Mouse (Mus musculus): Measurements from ENCODE around the gene Meaf6. TPM values are rescaled to one million over a fixed set of nuclear protein-coding genes. Genes with fewer than 3 reads are reported as not detected.

Meaf6 gene
- 78.8 and 86.9 TPM in 2 replicates for polyA plus RNA-seq (2016; fragmentation: Nextera tagmentation; extraction: Ambion mirVana)

DNA sequence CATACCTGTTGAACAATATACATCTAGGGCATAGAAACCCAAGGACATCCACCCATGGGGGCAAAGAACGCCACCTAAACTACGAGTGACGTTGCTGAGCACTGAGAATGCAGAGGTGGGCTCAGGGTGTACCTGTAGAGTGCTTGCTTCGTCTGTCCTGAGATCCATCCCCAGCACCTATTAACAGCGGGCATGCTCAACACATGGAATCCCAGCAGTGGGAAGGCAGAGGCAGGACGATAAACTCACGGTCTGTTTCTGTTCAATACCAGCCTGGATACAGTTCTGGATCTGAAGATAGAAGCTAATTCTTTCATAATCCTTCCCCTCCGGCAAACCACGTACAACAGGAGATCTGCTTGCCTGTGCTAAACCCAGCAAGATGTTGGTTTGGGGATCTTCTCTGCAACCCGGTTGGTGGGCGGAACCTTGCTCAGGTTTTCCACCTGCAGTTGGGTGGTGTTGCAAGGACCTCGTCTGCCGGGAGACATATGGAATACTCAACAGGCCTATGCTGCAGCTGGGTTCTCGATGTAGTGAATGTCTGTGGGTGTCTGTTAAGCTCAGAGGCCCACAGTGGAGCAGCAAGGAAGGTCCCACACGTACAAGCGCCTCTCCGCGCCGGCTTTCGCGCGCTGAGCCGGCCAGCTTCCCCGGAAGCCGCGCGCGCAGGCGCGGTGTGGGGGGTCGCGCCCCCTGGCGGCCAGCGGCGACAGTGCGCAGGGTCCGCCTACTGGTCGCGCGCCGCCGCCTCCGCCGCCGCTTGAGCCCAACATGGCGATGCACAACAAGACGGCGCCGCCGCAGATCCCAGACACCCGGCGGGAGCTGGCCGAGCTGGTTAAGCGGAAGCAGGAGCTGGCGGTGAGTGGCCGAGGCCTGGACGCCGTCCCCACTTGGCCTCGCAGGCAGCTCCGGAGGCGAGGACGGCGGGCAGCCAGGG is at the start of gene Meaf6:
Gene Meaf6 (plus strand): TSS at position 732 of the 943 bp plus-strand sequence.
- peak within 1 kb of the TSS; percentile 72 for H3K9ac ChIP-seq
- ATAC-seq (ENCODE audit: insufficient number of reproducible peaks, insufficient read depth, low FRiP score, low TSS enrichment), result peak; percentile 76
- H3K4me2 ChIP-seq (replicated peaks), result peak within 1 kb of the TSS; percentile 70
- H3K4me3 ChIP-seq, result peak within 1 kb of the TSS; percentile 67
- peak within 1 kb of the TSS; percentile 97 for H3K27ac ChIP-seq
- H3K4me1 ChIP-seq, result peaks cover 14% of the 10 kb centered on the region
- H3K27me3 ChIP-seq, result no peaks in the 10 kb centered on the region
- peaks cover 28% of the 10 kb centered on the region for H3K36me3 ChIP-seq
- WGBS, result 1% methylated on average over 61 of the region's 63 CpGs
- H3K9me3 ChIP-seq, result no peaks in the 10 kb centered on the region

DNA sequence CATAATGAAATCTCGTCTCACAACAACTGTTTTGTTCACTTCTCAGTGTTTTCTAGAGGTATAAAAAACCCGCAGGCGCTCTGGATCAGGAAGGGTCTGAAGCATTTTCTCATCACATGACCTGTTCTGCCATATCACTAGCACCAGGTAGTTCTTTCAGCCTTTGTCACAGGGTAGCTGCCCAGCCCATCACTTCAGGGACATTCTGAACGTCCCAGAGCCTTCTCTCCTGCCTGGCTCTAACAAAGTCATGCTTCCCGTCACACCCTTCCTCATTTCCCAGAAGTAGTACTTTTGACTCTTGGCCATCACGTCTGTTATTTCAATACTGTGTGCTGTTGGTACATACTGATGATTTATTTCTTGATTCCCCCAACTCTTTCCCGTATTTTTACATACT is 40.5 kb upstream of the Meaf6 start:
- 87% methylated on average over 7 of the region's 7 CpGs for WGBS
- H3K36me3 ChIP-seq, result peaks cover 88% of the 10 kb centered on the region
- H3K27ac ChIP-seq, result no peak overlapping the region
- no peak overlapping the region for H3K4me2 ChIP-seq (replicated peaks)
- H3K4me3 ChIP-seq, result no peak overlapping the region
- ATAC-seq (ENCODE audit: insufficient number of reproducible peaks, insufficient read depth, low FRiP score, low TSS enrichment), result no peak
- no peaks in the 10 kb centered on the region for H3K9me3 ChIP-seq
- H3K4me1 ChIP-seq, result no peaks in the 10 kb centered on the region
- H3K27me3 ChIP-seq, result no peaks in the 10 kb centered on the region
- H3K9ac ChIP-seq, result no peak overlapping the region

DNA sequence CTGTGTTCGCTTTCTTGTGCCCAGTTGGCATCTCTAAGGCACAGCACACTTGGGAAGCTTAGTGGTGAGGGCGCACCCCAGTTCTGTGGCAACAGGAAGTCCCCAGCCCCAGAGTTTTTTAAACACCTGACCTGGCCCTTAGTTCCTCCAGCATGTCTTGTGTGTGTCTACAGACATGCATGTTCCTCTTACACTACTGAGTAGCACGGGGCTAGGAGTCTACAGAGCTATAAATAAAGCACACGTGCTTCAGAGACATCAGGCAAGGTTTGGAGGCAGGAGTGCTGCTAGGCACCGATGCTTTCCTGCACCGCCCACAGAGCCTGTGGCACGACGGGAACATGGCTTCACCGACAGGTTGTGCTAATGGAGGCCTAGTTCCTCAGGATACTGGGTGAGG is 29.5 kb upstream of the Meaf6 start:
- Histone ChIP-seq H3K36me3 (peaks cover 46% of the 10 kb centered on the region), H3K4me3 (no peak overlapping the region), H3K4me2 (replicated peaks) (no peak overlapping the region), H3K27me3 (no peaks in the 10 kb centered on the region), H3K9ac (no peak overlapping the region), H3K9me3 (no peaks in the 10 kb centered on the region), H3K27ac (no peak overlapping the region), H3K4me1 (peaks cover 19% of the 10 kb centered on the region)
- ATAC-seq (ENCODE audit: insufficient number of reproducible peaks, insufficient read depth, low FRiP score, low TSS enrichment), result no peak
- 94% methylated on average over 9 of the region's 9 CpGs for WGBS

DNA sequence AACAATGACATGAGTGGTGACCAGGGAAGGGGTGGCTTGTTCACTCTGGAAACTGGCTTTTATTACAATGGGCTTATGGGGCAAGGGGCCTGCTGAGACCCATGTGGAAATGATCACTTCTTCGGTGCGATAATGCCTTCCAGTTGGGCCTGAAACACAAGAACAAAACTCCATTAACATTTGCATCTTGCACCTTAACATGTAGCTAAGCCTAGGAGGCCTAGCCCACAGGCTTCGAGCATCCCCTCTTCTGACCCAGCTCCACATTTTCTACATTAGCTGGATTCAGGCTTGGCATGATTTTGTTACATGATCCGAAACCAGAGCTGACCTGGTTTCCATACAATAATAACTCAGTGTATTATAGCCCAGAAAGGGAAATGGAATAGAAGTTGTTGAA is 28.5 kb upstream of the Meaf6 start:
- H3K4me1 ChIP-seq, result peaks cover 19% of the 10 kb centered on the region
- peaks cover 40% of the 10 kb centered on the region for H3K36me3 ChIP-seq
- H3K4me3 ChIP-seq, result no peak overlapping the region
- no peaks in the 10 kb centered on the region for H3K9me3 ChIP-seq
- WGBS, result 25% methylated on average over 4 of the region's 4 CpGs
- H3K27me3 ChIP-seq, result no peaks in the 10 kb centered on the region
- ATAC-seq (ENCODE audit: insufficient number of reproducible peaks, insufficient read depth, low FRiP score, low TSS enrichment), result no peak
- peak overlapping the region; percentile 66; the same call in 1 of the 2 replicates for H3K27ac ChIP-seq
- H3K4me2 ChIP-seq (replicated peaks), result no peak overlapping the region
- no peak overlapping the region for H3K9ac ChIP-seq

DNA sequence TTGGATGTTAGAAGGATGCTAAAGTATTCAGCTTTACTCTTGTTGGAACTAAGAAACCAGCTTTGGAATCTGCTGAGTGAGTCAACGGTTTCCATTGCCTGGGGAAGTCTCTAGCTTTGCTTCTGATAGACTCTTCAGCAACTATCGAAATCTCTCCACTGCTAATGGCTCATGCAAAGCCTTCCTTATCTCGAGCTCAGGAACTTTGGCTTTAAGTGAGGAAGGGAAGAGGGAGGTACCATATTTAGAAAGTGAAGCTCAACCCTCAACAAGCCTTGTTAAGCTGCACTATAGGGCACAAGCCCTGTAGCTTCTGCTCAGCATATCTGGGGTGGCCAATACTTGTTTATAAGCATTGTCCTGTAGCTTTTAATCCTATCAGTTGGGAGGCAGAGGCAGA is 27.7 kb upstream of the Meaf6 start:
- no peaks in the 10 kb centered on the region for H3K27me3 ChIP-seq
- peak overlapping the region; percentile 66 for H3K27ac ChIP-seq
- H3K9me3 ChIP-seq, result no peaks in the 10 kb centered on the region
- peaks cover 19% of the 10 kb centered on the region for H3K4me1 ChIP-seq
- ATAC-seq (ENCODE audit: insufficient number of reproducible peaks, insufficient read depth, low FRiP score, low TSS enrichment), result no peak
- H3K4me2 ChIP-seq (replicated peaks), result no peak overlapping the region
- H3K36me3 ChIP-seq, result peaks cover 34% of the 10 kb centered on the region
- WGBS, result 24% methylated on average over 3 of the region's 3 CpGs
- no peak overlapping the region for H3K4me3 ChIP-seq
- no peak overlapping the region for H3K9ac ChIP-seq

DNA sequence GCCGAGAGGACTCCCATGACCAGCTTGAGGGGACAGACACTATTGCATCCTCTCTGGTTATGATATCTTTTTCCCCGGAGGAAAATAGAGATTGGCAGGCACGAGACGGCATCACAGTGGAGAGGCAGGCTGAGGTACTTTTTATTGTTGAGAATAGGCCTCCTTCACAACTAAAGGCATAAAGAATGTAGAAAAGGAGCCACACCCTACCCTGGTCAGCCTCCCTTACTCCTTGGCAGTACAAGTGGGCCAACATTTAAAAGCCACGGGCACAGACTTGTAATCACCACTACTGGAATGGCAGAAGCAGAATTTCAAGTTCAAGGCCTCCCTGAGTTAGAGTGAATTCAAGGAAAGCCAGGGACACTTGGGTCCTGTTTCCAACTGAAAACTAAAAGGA is 26.9 kb upstream of the Meaf6 start:
- 46% methylated on average over 5 of the region's 5 CpGs for WGBS
- H3K4me1 ChIP-seq, result peaks cover 19% of the 10 kb centered on the region
- peaks cover 26% of the 10 kb centered on the region for H3K36me3 ChIP-seq
- no peaks in the 10 kb centered on the region for H3K27me3 ChIP-seq
- H3K4me2 ChIP-seq (replicated peaks), result no peak overlapping the region
- no peaks in the 10 kb centered on the region for H3K9me3 ChIP-seq
- H3K9ac ChIP-seq, result no peak overlapping the region
- no peak overlapping the region for H3K4me3 ChIP-seq
- ATAC-seq (ENCODE audit: insufficient number of reproducible peaks, insufficient read depth, low FRiP score, low TSS enrichment), result no peak
- H3K27ac ChIP-seq, result no peak overlapping the region

DNA sequence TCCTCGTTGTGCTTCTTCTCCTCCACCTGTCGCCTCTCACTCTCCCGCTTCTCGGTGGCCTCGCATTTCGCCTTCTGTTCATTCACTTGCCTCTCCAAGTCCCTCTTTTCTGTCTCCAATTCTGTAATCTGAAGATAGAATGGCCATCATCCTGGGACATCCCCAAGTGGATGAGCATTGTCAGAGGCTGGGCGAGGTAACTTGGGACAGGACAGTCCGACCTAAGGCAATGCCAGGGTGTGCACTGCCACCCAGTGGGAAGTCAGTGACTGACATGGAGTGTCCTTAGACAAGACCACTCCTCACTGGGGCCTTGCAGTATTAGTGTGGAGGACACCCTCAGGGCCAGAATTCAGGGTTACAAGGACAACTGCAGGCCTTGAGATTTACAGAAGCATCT is 25.9 kb upstream of the Meaf6 start:
- 3% methylated on average over 8 of the region's 8 CpGs for WGBS
- Histone ChIP-seq H3K27ac (no peak overlapping the region), H3K27me3 (no peaks in the 10 kb centered on the region), H3K9me3 (no peaks in the 10 kb centered on the region), H3K4me3 (no peak overlapping the region), H3K9ac (no peak overlapping the region), H3K4me2 (replicated peaks) (peak overlapping the region; percentile 27), H3K4me1 (peaks cover 19% of the 10 kb centered on the region), H3K36me3 (peaks cover 16% of the 10 kb centered on the region)
- ATAC-seq (ENCODE audit: insufficient number of reproducible peaks, insufficient read depth, low FRiP score, low TSS enrichment), result peak; percentile 77; the same call in 1 of the 2 replicates

DNA sequence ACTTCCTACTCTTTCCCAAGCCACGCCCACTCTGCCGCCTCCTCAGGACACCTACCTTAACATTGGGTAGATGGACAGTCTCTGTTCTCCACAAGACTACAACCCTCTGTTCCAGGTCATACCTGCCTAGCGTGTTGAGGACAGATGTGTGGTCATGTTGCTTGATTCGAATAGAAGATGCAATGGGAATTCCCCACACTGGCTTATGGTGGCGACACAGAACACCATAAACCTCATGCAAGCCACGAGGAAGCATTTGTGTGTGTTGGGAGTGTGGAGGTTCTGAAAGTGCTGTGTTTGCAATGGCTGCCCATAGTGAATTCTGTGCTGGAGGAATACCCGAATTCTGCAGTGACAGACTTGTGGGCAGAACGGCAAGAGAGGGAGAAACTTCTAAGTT is 21.1 kb upstream of the Meaf6 start:
- no peak overlapping the region for H3K9ac ChIP-seq
- 74% methylated on average over 8 of the region's 8 CpGs for WGBS
- H3K4me3 ChIP-seq, result no peak overlapping the region
- no peaks in the 10 kb centered on the region for H3K9me3 ChIP-seq
- peaks cover 12% of the 10 kb centered on the region for H3K4me1 ChIP-seq
- no peaks in the 10 kb centered on the region for H3K27me3 ChIP-seq
- H3K36me3 ChIP-seq, result peaks cover 4% of the 10 kb centered on the region; the same call in 1 of the 2 replicates
- H3K27ac ChIP-seq, result no peak overlapping the region
- no peak for ATAC-seq (ENCODE audit: insufficient number of reproducible peaks, insufficient read depth, low FRiP score, low TSS enrichment)
- H3K4me2 ChIP-seq (replicated peaks), result no peak overlapping the region

DNA sequence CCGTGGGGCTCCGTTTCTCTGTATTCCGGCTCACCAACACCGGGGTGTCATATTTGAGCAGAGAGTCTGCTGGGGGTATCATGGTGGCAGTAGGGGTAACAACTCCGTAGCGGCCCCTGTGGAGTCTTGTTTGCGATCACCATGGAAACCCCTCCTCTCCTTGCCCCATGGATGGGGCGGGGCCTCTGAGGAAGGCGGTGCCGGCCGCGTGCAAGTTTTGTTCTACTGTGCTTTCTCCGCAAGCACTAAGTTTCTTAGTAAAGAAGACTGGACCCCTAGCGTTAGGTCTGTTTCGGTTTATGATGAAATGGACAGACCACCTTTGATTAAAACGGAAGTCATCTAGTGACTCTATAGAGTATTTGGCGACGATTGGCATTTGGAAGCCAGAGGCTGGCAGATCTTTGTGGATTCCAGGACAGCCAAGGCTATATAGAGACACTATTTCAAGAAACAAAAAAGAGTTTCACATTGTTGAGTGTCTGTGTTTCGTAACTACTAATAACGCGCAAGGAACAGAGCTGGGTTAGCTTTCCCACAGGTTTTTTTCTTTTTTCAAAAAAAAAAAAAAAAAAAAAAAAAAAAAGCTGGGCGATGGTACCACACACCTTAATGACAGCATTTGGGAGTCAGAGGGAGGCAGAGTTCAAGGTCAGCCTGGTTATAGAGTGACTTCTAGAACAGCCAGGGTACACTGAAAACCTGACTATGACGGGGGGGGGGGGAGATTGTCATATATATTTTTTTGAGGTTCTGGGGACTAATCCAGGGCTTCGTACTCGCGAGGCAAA is 19.2 kb upstream of the Meaf6 start, which contains the start of gene Dnali1:
Gene Dnali1 (minus strand): TSS at position 187 of the 791 bp plus-strand sequence.
- Histone ChIP-seq H3K4me2 (replicated peaks) (peak within 1 kb of the TSS; percentile 90), H3K27me3 (no peaks in the 10 kb centered on the region), H3K4me1 (peaks cover 12% of the 10 kb centered on the region), H3K36me3 (peaks cover 22% of the 10 kb centered on the region), H3K4me3 (peak within 1 kb of the TSS; percentile 98), H3K27ac (peak within 1 kb of the TSS; percentile 67; the same call in 1 of the 2 replicates), H3K9me3 (no peaks in the 10 kb centered on the region), H3K9ac (peak within 1 kb of the TSS; percentile 97)
- ATAC-seq (ENCODE audit: insufficient number of reproducible peaks, insufficient read depth, low FRiP score, low TSS enrichment), result peak; percentile 31; the same call in 1 of the 2 replicates
- WGBS, result 3% methylated on average over 26 of the region's 26 CpGs

DNA sequence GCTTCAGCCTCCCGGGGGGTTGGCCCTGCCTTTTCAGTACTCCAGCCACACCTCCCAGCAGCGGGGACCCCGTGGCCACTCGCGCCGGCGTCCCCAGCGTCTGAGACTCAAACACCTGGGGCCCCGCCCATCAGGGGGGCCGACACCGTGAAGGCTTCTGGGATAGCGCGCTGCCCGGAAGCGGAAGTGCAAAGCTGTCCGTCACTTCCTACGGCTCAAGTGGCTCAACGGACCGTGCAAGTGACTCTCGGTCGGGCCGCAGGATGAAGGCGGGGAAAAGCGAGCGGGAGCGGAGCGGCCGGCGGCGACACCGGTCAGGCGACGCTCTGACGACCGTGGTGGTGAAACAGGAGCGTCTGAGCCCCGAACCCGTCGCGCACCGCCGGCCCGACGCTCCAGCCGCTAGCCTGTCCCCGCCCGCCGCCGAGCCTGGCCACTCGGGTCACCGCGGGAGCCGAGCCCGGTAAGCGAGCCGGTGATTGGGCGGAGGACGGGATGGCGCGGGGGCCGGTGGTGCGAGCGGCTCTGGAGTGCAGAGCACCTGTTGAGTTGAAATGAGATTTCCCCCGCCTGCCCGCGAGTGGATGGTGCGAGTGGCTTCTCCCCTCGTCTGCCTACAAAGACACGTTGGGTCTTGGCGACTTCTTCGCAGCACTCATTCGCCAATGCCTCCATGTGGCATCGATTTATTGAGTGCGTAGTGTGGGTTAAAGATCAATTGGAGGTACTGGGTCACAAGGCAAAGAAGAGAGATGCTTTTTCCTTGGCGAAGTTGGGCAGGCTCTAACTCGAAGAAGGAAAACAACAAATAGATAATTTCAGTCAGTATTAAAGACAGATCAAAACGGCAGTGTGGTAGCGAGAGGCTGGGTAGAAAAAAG is 18.2 kb upstream of the Meaf6 start, which contains the start of gene Snip1:
Gene Snip1 (plus strand): TSS at position 183 of the 881 bp plus-strand sequence.
- ATAC-seq (ENCODE audit: insufficient number of reproducible peaks, insufficient read depth, low FRiP score, low TSS enrichment), result peak; percentile 80
- Histone ChIP-seq H3K27ac (peak within 1 kb of the TSS; percentile 67), H3K9me3 (no peaks in the 10 kb centered on the region), H3K4me3 (peak within 1 kb of the TSS; percentile 98), H3K4me2 (replicated peaks) (peak within 1 kb of the TSS; percentile 90), H3K9ac (peak within 1 kb of the TSS; percentile 97), H3K36me3 (peaks cover 32% of the 10 kb centered on the region), H3K4me1 (peaks cover 12% of the 10 kb centered on the region), H3K27me3 (no peaks in the 10 kb centered on the region)
- WGBS, result under 1% methylated on average over 78 of the region's 78 CpGs

DNA sequence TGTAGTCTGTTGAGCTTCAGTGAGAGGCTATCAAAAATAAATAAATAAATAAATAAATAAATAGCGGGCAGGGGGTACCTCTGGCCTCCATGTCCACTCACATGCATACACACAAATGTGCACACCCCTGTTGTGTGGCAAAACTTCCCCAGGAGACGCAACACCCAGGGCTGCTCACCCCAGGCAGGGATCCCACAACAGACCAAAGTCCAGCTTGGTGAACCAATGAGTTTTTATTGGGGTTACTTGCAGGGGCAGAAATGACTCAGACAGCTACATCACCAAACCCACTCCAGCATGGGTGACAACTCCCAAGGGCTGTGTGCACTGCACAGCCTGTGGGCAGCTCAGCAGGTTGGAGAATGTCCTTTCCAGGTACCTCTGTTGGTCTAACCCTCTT is 7.2 kb upstream of the Meaf6 start:
- no peaks in the 10 kb centered on the region for H3K27me3 ChIP-seq
- H3K4me1 ChIP-seq, result no peaks in the 10 kb centered on the region
- H3K27ac ChIP-seq, result no peak overlapping the region
- no peak overlapping the region for H3K9ac ChIP-seq
- no peak overlapping the region for H3K4me3 ChIP-seq
- H3K4me2 ChIP-seq (replicated peaks), result no peak overlapping the region
- no peaks in the 10 kb centered on the region for H3K9me3 ChIP-seq
- H3K36me3 ChIP-seq, result peaks cover 40% of the 10 kb centered on the region
- ATAC-seq (ENCODE audit: insufficient number of reproducible peaks, insufficient read depth, low FRiP score, low TSS enrichment), result no peak
- WGBS, result 90% methylated on average over 2 of the region's 2 CpGs

Measured in embryonic facial prominence, embryonic 12.5 days (tissue).